Mouse (Mus musculus) thymus, postnatal 25 days (tissue): ENCODE measurements around the gene Camkk1.

ENCODE experiments used
- DNase-seq: peaks from one replicate; pipeline ENCODE4 v3.0.0; 2022

The Camkk1 gene

DNA sequence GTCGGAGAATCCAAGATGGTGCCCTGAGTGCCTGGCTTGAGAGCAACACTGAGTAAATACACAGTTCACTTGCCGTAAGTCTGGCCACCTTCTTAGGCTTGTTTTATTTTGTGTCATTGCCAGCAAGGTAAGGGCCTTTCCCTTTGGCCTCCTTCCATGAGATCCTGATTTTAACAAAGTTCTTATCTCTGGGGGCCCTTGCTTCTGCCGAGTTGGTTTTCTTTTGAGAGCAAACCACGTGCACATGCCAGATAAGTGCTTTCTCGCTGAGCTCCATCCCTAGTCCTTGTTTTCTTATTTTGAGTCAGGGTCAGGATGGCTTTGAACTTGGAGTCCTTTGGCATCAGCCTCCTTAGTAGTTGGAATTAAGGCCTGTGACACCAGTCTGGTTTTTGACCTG lies 38.9 kb downstream of the Camkk1 start:
- no peak for DNase-seq

DNA sequence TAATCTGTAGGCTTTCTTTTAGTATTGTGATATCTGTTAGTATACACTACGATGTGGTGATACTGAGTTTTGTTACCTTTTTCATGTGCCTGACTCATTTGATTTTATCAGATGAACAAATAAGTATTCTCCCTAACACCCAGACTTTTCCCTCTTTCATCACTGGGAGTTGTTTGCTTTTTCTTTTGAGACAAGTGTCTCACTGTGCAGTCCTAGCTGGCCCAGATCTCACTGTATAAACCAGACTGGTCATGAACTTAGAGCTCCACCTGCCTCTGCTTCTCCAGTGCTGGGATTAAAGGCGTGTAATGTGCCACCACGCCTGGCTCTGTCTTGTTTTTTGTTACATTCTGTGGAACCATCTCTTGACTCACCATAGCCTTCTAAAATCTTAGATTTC lies 40.8 kb downstream of the Camkk1 start:
- DNase-seq, result no peak

DNA sequence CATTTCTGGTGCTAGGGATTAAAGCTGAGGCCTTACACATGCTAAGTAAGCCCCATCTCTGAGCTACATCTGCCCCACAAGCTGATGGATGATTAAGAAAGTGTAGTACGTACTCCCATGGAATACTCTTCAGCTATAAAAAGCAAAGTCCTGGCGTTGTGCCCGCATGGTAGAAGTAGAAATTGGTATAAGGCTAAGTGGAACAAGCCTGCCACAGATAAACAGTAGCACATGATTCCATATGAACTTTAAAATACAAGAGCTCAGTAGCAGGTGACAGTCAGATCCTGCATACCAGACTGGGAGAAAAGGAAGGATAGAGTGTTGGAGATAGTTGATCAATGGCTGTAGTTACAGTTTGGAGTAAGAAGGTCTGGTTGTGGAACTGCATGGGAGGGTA lies 42.6 kb downstream of the Camkk1 start:
- no peak for DNase-seq

DNA sequence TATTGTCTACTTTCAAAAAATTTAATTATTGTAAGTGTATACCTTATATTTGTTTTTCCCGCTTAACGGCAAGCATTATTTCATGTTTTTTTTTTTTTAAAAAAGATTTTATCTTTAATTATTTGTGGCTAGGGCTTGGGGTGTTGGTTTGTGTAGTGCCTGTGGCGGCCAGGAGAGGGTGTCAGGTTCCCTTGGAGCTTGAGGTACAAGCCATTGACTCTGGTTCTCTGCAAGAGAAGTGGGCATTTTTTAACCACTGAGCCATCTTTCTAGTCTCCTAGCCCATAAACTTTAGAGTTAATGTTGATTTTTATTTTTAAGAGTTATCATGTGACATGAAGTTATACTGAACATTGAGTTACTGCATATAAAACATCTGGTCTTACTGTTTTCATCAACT lies 53.0 kb downstream of the Camkk1 start:
- DNase-seq, result peak; percentile 40

DNA sequence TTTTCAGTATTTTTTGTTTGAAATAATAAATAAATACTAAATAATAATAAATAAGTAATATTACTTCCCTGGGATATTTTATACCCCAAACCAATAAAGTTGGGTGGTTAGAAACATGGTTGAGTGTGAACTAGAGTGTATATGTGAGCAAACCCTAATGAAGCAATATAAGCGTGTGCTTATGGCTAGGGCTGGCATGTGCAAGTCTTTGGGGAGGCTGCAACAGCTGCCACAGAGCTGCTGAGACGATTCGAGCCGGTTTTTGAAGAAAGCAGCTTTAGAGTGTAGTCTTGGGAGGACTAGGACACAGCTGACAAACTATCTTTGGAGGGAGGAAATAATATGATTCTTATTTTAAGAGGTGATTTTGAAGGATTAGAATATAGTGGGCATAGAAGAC lies 57.5 kb downstream of the Camkk1 start:
- DNase-seq, result no peak

DNA sequence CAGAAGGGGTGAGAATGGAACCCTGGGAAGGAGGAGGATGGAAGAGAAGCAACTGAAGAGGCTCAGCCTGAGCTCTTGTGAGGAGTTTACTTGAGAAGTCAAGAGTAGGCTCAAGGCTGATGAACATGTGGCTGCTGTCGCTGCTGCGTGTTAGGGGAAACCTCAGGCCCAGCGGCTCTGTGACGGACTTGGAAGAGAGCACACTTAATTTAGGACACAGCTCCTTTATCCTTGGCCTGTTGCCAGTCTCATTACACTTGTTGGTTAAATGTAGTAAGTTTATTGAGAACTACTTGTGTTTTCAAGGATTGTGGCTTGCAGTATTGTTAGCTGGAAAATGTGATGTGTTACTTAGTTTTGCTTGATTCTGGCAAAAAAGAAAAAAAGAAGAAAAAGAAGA lies 57.9 kb downstream of the Camkk1 start:
- no peak for DNase-seq

DNA sequence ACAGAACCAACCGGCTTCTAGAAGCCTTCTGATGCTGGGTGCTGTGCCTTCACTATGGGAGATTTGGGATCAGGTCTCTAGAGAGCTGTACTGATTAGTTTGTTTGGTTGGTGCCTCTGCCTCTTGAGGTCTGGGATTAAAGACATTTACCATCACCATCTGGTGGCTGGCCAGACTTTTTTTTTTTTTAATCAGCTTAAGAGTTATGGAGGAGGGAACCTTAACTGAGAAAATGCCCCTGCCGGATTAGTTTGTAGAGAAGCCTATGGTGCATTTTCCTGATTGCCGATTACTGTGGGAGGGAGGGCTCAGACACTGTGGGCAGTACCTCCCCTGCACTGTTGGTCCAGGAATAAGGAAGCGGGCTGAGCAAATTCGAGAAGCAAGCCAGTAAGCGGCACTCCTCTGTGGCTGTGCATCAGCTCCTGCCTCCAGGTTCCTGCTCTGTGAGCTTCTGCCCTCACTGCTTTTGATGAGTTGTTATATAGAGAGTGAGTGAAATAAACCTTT lies 58.5 kb downstream of the Camkk1 start:
- DNase-seq, result no peak

DNA sequence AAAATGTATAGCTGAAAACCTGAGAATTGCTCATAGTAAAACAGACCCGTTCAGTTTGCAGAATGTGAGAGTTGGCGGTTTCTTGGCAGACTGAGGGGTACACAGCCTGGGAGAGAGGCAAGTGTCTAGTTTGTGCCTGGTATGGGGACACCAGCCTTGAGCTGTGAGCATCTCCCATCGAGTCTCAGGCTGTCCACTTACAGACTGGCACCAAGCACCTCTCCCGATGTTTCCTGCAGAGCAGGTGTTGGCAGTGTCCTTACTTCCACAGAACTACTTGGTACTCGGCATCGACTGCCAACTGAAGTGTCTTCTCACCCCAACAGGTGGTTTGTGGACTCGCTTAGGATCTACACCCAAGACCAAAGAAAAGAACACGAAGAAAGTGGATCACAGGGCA lies 59.8 kb downstream of the Camkk1 start:
- no peak for DNase-seq

DNA sequence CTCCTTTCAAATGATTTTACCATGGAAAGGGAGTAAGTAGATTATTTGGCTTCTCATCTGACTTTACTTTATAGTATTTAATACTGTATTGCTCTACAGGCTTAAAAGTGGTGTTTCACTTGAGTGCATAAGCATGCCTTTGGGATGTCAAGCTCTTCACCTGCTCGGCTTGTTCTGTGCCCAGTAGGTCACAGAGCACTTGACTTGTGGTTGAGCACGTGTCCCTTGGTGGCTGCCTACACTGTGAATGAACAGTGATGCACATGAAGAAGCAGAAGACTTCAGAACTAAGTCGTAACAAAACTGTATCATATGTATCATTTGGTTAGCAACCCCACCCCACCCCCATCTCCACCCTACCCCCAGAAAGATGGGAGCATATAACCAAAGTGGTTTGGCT lies 61.5 kb downstream of the Camkk1 start:
- DNase-seq, result no peak

DNA sequence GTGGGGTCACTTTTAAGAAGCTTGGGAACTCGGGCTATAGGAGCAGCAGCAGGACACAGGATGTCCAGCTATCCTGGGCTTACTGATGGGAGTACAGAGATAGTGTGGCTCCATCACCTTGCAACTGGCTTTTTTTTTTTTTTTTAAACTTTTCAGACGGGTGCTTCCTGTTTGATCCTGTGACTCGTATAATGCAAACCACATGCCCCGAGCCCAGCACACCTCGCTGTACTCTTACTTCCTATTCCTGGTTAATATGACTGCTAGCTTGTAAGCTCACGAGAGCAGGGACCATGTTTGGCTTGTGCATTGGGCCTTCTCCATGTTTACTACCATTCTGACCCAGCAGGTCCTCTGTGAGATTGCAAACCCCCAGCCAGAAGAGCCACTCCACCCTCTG lies 65.5 kb downstream of the Camkk1 start:
- peak; percentile 42 for DNase-seq

DNA sequence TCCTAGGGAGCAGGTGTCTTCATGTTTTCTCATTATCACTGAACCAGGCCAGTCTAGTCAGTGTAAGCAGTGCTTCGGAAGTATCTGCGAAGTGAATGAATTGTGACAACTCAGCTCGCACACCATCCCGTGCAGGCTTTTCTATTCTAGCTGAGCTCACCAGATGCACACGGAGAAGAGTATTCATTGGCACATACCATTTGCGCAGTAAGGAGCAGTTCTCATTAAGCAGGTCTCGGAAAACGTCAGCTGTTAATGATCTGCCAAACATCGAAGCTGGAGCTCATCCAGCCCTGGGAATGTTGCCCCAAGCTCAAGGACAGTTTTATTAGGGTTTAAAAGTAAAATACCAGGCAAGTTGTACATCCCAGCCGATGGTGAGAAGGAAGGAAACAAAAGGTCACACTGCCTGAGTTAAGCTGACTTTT lies 66.0 kb downstream of the Camkk1 start:
- DNase-seq, result no peak

DNA sequence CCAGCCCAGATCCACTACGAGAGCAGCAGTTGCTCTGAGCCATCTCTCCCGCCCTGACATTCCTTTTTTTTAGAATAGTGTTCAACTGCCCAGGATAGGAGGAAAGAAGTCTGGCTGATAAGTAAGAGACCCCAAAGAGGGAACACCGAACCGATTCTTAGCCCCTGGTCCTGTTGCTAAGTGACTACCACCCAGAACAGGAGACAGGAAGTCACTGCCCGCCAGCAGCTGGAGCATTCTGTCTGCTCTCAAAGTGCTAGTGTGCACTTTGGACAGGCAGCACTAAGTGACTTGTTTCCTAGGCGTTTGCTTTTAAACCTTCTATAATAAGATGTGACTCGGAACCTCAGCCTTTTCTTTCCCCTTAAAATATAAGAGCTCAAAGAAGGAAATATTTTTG lies 66.6 kb downstream of the Camkk1 start:
- no peak for DNase-seq

DNA sequence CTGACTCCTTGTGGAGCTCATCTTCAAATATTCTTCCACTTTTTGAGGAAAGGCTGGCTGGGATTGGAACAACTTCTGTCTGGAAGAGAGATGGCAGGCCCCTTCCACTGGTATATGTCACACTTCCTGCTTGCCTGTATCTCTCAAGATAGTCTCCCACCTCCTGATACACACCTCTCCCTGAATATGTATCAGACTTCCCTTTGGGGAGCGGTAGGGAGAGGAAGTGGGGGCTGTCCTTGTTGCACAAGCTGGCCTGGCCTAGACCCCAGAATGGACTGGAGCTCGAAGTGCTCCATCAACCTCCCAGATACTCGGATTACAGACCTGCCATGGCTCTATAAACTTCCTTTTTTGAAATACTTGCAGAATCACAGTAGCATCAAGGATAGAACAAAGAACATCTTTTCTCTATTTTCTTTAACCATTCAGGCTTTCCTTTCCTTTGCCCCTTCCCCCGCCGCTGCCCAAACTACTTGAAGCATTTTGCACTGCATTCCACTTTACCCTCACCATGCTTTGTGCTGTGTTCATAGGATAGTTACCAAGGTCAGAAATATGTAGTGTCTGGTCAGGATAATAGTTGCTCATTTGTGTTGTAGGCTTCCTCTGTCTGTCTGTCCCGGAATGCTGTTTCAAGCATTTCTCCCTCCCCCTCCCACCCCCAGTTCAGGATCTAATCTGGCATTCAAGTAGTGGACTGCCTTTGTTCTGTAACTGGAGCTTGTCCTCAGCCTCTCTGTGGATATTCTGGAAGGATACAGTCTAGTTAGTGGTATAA lies 69.1 kb downstream of the Camkk1 start:
- no peak for DNase-seq

DNA sequence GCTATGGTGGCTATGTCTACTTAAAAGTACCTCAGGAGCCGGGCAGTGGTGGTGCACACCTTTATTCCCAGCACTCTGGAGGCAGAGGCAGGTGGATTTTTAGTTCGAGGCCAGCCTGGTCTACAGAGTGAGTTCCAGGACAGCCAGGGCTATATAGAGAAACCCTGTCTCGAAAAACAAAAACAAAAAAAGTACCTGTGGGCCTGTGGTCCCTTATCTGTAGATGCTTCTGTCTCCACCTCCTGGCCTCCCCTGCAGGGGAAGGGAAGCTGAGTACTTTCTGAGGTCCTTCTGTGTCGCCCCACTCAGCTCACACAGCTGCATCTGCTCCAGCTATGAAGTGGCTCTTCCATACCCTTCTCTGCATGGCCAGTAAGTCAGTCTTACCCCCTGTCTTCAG lies 71.5 kb downstream of the Camkk1 start, which contains the start of gene Itgae:
Gene Itgae (plus strand): TSS at position 301 of the 400 bp plus-strand sequence.
- no peak for DNase-seq

DNA sequence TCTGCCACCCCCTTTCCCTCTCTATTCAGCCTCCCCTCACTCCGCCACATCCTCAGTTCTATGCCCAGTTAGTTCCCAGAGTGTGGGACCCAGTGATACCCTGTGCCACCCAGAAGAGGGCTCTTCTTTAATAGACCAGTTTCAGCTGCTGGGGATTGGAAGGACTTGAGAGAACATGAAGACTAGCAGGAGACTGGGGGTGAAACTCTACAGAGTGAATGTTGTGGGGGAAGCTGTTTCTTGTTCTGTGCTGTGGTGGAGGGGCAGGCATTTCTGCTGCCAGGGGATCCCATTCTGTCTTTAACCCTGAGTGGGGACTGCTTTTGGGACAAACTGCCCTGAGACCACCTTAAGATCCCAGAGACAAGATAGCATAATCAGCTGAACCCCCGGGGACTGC lies 72.0 kb downstream of the Camkk1 start:
- DNase-seq, result no peak
